Mouse (Mus musculus): ENCODE results near the gene Ttf1. TPM values are rescaled to one million over a fixed set of nuclear protein-coding genes. Genes with fewer than 3 reads are reported as not detected.

The Ttf1 gene
- polyA plus RNA-seq, 1 experiment = 15.3 TPM

DNA sequence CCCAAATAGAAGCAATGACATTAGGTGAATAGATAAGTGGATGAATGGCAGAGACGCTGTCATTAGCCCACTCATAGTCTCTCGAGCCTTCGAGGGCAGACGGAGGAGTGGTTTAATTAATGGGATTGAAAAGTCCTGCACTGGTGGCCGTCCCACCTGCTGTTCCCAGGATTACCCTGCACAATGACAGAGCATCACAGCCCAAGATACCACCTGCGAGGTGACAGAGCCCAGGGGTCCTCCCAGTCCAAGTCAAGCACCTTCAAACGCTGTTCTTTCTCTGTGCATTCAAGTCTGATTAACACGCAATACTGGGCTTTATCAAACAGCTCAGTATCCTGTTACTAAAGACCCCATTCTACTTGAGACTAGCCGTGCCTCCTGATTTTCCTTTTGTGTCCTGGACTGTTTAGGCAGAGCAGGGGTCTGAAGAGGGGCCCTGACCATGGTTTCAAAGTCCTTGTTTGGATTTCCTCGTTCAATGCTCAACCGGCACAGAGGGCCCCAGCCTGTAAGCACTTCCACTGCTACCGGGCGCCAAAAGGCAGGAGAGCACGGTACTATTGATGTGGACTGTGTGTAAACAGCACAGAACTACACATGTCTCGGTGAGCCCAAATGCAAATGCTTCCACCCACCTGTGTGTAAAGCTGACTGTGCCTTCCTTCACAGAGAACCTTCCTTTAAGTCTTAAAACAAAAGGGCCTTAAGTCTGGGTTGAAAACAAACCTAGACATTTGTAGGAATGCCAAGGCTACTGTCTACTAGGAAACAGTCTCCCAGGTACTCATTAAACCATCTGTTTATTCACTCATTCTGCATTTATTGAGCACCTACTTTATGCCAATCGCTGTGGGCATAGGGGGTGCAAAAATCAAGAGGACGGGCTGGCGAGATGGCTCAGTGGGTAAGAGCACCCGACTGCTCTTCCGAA is 25.3 kb upstream of the Ttf1 start:
- TF ChIP-seq CTCF (IDR thresholded peaks at IDR 0.05; ENCODE audit: extremely low read depth, insufficient read depth, low read length) (no peak), POLR2A (IDR thresholded peaks at IDR 0.05; ENCODE audit: extremely low read depth, insufficient read depth, low read length) (no peak)
- H3K4me3 ChIP-seq (ENCODE audit: insufficient read depth, low read length) = no peak overlapping the region
- no peak overlapping the region for H3K27ac ChIP-seq (ENCODE audit: insufficient read depth, low read length)
- no peaks in the 10 kb centered on the region for H3K4me1 ChIP-seq (ENCODE audit: control insufficient read depth, insufficient read depth, low read length)

DNA sequence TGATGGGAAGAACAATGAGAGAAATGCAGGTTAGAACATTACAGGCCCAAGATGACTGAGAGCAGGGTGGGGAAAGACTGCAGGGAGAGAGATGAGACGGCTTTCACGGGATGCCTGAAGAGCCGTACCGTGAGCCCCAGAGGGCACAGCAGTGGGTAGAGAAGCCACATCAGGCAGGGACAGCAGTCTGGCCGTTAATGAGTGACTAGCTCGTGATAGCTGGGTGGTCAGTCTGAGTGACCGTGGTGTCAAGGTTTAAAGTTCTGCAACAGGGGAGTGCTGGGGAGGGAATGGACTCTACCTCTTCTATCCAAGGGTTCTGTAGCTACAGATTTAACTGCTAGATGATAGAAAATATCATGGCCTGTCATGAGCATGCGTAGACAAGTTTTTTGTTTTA is 24.4 kb upstream of the Ttf1 start:
- Histone ChIP-seq H3K27ac (ENCODE audit: insufficient read depth, low read length) (no peak overlapping the region), H3K4me3 (ENCODE audit: insufficient read depth, low read length) (no peak overlapping the region), H3K4me1 (ENCODE audit: control insufficient read depth, insufficient read depth, low read length) (no peaks in the 10 kb centered on the region)
- TF ChIP-seq CTCF (IDR thresholded peaks at IDR 0.05; ENCODE audit: extremely low read depth, insufficient read depth, low read length) (no peak), POLR2A (IDR thresholded peaks at IDR 0.05; ENCODE audit: extremely low read depth, insufficient read depth, low read length) (no peak)

- no peak overlapping the region for H3K27ac ChIP-seq (ENCODE audit: insufficient read depth, low read length)
- no peak overlapping the region for H3K4me3 ChIP-seq (ENCODE audit: insufficient read depth, low read length)
- H3K4me1 ChIP-seq (ENCODE audit: control insufficient read depth, insufficient read depth, low read length) = no peaks in the 10 kb centered on the region
- no peak for TF ChIP-seq POLR2A (IDR thresholded peaks at IDR 0.05; ENCODE audit: extremely low read depth, insufficient read depth, low read length)
- no peak for TF ChIP-seq CTCF (IDR thresholded peaks at IDR 0.05; ENCODE audit: extremely low read depth, insufficient read depth, low read length)
These were observed 20.3 kb upstream of the Ttf1 start for GRCm38 (mm10) chr2:29039741-29040140.

GRCm38 (mm10) chr2:29040594-29041476 is 19.2 kb upstream of the Ttf1 start:
- H3K4me1 ChIP-seq (ENCODE audit: control insufficient read depth, insufficient read depth, low read length) = no peaks in the 10 kb centered on the region
- TF ChIP-seq POLR2A (IDR thresholded peaks at IDR 0.05; ENCODE audit: extremely low read depth, insufficient read depth, low read length) = no peak
- no peak for TF ChIP-seq CTCF (IDR thresholded peaks at IDR 0.05; ENCODE audit: extremely low read depth, insufficient read depth, low read length)
- H3K4me3 ChIP-seq (ENCODE audit: insufficient read depth, low read length) = no peak overlapping the region
- H3K27ac ChIP-seq (ENCODE audit: insufficient read depth, low read length) = no peak overlapping the region

DNA sequence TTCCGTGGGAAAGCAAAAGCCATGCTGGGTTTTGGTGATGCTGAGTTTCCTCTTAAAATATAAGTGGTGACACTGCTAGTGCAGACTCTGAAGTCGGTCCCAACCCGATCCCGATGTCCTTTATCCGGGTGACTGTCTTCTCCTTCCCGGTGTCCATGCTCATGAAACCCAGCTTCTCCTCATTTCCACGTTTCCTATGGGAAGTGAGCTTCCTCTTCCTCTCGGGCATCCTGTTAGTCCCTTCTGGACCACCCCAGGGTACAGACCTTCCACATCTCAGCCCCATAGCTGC is 18.6 kb upstream of the Ttf1 start:
- no peaks in the 10 kb centered on the region for H3K4me1 ChIP-seq (ENCODE audit: control insufficient read depth, insufficient read depth, low read length)
- H3K4me3 ChIP-seq (ENCODE audit: insufficient read depth, low read length) = no peak overlapping the region
- TF ChIP-seq POLR2A (IDR thresholded peaks at IDR 0.05; ENCODE audit: extremely low read depth, insufficient read depth, low read length) = no peak
- no peak for TF ChIP-seq CTCF (IDR thresholded peaks at IDR 0.05; ENCODE audit: extremely low read depth, insufficient read depth, low read length)
- H3K27ac ChIP-seq (ENCODE audit: insufficient read depth, low read length) = no peak overlapping the region

- no peaks in the 10 kb centered on the region for H3K4me1 ChIP-seq (ENCODE audit: control insufficient read depth, insufficient read depth, low read length)
- no peak overlapping the region for H3K27ac ChIP-seq (ENCODE audit: insufficient read depth, low read length)
- H3K4me3 ChIP-seq (ENCODE audit: insufficient read depth, low read length) = no peak overlapping the region
- TF ChIP-seq POLR2A (IDR thresholded peaks at IDR 0.05; ENCODE audit: extremely low read depth, insufficient read depth, low read length) (no peak), CTCF (IDR thresholded peaks at IDR 0.05; ENCODE audit: extremely low read depth, insufficient read depth, low read length) (no peak)
These were observed 17.9 kb upstream of the Ttf1 start for GRCm38 (mm10) chr2:29042124-29042523.

GRCm38 (mm10) chr2:29046151-29046550 is 13.9 kb upstream of the Ttf1 start:
- no peak overlapping the region for H3K4me3 ChIP-seq (ENCODE audit: insufficient read depth, low read length)
- TF ChIP-seq POLR2A (IDR thresholded peaks at IDR 0.05; ENCODE audit: extremely low read depth, insufficient read depth, low read length) (no peak), CTCF (IDR thresholded peaks at IDR 0.05; ENCODE audit: extremely low read depth, insufficient read depth, low read length) (no peak)
- no peaks in the 10 kb centered on the region for H3K4me1 ChIP-seq (ENCODE audit: control insufficient read depth, insufficient read depth, low read length)
- H3K27ac ChIP-seq (ENCODE audit: insufficient read depth, low read length) = no peak overlapping the region

- no peak for TF ChIP-seq POLR2A (IDR thresholded peaks at IDR 0.05; ENCODE audit: extremely low read depth, insufficient read depth, low read length)
- no peak for TF ChIP-seq CTCF (IDR thresholded peaks at IDR 0.05; ENCODE audit: extremely low read depth, insufficient read depth, low read length)
- no peak overlapping the region for H3K27ac ChIP-seq (ENCODE audit: insufficient read depth, low read length)
- H3K4me1 ChIP-seq (ENCODE audit: control insufficient read depth, insufficient read depth, low read length) = no peaks in the 10 kb centered on the region
- H3K4me3 ChIP-seq (ENCODE audit: insufficient read depth, low read length) = no peak overlapping the region
These were observed 8.1 kb upstream of the Ttf1 start for GRCm38 (mm10) chr2:29051932-29052331.

DNA sequence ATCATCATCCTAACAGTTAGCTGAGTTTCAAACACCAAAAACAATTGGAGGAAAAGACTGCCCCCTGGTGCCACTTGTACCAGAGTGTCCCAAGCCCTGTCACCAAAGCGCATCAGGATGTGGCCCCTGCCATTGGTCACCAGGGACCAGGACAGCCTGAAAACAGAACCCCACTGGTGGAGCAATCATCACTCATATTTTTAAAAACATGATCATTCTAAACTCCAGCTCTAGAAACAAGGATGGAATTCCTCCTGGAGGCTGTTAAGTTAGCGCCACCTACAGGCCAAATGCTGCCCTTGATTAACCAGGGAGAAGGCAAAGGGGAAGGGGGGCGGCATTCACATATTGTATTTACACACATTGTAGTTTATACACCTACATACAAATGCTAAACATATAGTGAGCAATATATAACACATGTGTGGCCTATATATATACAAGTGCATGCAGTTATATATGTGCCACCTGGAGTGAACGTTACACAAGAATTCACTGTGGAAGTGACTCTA is 7.1 kb upstream of the Ttf1 start:
- no peak for TF ChIP-seq POLR2A (IDR thresholded peaks at IDR 0.05; ENCODE audit: extremely low read depth, insufficient read depth, low read length)
- peak; percentile 46; the same call in 1 of the 2 replicates for TF ChIP-seq CTCF (IDR thresholded peaks at IDR 0.05; ENCODE audit: extremely low read depth, insufficient read depth, low read length)
- Histone ChIP-seq H3K4me3 (ENCODE audit: insufficient read depth, low read length) (no peak overlapping the region), H3K27ac (ENCODE audit: insufficient read depth, low read length) (no peak overlapping the region), H3K4me1 (ENCODE audit: control insufficient read depth, insufficient read depth, low read length) (no peaks in the 10 kb centered on the region)

Measured in cortical plate, adult 2 months (tissue).